Mouse (Mus musculus): ENCODE results near the gene Tnrc6b. TPM values are rescaled to one million over a fixed set of nuclear protein-coding genes. Genes with fewer than 3 reads are reported as not detected.
"Not testable (repeated sequence)": the region's sequence is repeated elsewhere in the genome, so short reads cannot be mapped to it uniquely, and the experiment has no call there.

Gene Tnrc6b
- total RNA-seq, 1 experiment from 2014 or later = 55.7 TPM

DNA sequence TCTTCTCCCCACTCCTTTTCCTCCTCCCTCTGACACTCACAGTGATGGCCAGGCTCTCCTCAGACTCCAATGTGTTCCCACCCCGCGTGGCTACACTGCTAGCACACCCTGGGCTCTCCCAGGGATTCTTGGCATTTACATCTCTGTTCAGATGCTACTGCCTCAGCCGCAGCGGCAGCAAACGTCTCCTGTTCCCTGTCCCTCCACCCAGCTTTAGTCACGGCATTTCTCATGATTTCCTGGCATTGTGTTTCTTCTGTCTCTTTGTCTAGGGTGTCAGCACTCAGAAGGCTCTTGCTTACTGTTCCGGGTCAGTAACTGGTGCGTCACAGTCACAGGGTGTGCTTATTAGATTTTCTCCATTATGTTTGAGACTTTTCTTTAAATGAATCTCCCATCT, 138.9 kb downstream of the Tnrc6b start:
- no peak for DNase-seq

- DNase-seq = no peak
These were observed 139.8 kb downstream of the Tnrc6b start for GRCm38 (mm10) chr15:80850682-80851475.

DNA sequence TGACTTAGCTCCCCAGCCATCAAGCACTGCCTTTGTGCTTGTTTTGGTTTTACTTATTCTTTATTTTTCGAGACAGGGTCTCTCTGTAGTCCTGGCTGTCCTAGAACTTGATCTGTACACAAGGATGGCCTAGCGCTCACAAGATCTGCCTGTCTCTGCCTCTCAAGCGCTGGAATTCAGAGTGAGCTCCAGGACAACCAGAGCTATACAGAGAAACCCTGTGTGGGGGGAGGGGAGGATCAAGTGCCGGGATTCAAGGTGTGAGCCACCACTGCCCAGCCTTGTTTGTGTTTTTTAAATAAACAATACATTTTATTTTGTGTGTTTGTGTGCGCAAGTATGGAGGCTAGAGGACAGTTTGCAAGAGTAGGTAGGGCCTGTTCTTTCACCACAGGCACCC, 141.0 kb downstream of the Tnrc6b start:
- DNase-seq = no peak

DNA sequence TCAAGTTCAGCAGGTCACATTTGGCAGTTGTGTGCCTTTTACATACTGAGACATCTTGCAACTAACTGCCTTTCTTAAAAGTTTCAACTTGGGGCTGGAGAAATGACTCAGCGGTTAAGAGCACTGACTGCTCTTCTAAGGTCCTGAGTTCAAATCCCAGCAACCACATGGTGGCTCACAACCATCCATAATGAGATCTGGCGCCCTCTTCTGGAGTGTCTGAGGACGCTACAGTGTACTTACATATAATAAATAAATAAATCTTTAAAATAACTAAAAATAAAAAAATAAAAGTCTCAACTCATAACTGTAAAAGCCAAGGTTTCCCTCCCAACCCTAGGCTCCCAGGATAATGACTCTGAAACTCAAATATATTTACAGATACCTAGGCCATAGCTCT, 141.4 kb downstream of the Tnrc6b start:
- not testable (repeated sequence) for DNase-seq

- no peak for DNase-seq
These were observed 148.3 kb downstream of the Tnrc6b start for GRCm38 (mm10) chr15:80859366-80859765.

DNA sequence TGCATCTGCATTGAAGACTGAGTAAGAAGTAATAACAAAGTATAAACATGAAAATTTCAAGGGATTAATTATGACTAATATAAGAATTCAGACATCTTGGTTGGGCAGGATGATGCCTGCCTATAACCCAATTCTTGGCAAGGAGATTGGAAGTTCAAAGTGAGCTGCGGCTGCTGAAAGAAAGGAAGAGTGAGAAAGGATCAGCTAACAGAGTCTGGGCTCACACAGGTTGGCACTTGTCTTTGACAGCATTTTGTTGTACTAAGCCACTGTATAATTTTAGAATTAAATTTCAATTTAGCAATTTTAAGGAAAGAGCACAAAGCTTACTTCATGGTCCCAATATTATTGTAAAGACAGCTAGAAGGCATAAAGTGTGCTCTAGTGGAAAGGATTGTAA, 150.2 kb downstream of the Tnrc6b start:
- no peak for DNase-seq

- DNase-seq = no peak
These were observed 150.9 kb downstream of the Tnrc6b start for GRCm38 (mm10) chr15:80862027-80862426.

GRCm38 (mm10) chr15:80868603-80869002, 157.5 kb downstream of the Tnrc6b start:
- not testable (repeated sequence) for DNase-seq

GRCm38 (mm10) chr15:80874726-80875125, 163.6 kb downstream of the Tnrc6b start:
- DNase-seq = no peak

- peak; percentile 68 for DNase-seq
These were observed 165.1 kb downstream of the Tnrc6b start for GRCm38 (mm10) chr15:80876231-80876630.

DNA sequence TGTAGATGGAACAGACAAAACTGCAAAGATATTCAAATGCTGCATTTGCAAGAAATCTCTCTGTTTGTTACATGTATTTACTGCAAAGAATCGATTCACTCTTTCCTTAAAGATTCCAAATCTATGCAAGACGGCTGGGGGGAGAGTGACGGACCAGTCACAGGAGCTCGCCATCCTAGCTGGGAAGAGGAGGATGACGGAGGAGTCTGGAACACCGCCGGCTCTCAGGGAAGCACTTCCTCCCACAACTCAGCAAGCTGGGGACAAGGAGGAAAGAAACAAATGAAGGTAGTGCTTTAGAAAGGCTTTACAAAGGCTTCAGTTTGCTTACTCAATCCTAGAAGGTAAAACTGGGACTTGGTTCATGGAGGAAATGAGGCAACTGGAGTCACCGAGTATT, 173.0 kb downstream of the Tnrc6b start:
- no peak for DNase-seq

DNA sequence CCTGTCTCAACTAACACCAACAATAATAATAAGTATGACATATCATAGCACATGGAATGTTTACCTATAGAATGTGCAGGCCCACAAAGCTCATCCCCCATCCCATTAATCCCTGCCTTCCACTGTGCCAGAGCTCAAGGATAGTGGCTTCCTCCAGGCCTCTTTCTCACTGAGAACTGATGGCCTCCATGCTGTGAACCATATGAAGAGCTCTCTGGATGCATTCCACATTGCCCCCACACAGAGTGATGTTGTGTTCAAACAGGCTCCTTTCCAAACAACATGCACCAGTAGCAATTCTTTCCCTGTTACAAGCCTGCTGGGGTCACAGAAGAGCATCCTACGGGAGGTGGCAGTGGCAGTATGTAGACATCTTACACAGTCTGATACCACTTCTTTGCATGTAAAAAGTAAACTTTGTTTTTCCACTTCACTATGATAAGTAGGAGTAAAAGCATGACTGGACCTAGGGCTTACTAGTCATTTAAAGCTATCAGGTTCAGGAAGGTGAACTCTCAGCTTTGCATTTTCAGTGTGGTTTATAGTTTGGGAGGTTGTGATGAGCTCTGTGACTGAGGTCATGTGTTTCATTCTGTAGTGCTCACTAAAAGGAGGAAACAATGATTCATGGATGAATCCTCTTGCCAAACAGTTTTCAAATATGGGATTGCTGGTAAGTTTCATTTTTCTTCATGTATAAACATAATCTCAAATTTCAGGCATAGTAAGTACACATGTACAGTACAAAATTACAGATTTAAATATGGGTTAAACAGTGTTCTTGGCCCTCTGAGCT, 175.4 kb downstream of the Tnrc6b start:
- DNase-seq = no peak

DNA sequence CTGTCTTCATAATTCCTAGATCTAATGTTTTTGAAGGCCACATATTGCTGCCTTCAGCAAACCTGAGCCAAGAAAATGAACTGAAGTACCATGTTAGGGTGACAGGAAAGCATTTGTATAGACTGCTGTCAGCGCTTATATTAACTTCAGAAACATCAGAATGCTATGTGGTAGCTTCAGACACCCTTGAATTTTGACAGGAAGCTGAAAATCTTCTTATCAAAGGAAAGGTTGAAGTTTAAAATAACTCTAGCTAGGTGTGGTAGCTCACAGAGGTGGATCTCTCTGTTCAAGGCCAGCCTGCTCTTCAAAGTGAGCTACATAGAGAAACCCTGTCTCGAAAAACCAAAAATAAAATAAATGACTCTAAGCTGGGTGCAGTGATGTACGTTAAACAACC, 181.2 kb downstream of the Tnrc6b start:
- no peak for DNase-seq

GRCm38 (mm10) chr15:80896741-80897140, 185.6 kb downstream of the Tnrc6b start:
- DNase-seq = no peak

DNA sequence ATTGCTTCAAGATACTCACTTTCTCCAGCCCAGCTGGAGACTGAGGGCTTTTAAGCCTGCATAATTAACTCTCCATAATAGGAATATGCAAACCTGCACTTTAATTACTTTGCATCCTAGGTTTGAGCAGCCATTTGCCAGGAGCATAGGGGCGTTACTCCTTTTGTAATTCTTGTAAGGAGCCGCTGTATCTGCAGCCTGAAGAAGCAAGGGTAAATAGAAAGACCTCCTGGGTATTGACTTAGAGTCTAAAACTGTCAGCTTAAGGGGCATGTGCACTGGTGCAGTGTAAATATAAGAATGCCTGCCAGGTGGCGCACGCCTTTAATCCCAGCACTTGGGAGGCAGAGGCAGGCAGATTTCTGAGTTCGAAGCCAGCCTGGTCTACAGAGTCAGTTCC, 186.8 kb downstream of the Tnrc6b start:
- DNase-seq = no peak

- no peak for DNase-seq
These were observed 188.7 kb downstream of the Tnrc6b start for GRCm38 (mm10) chr15:80899806-80900205.

GRCm38 (mm10) chr15:80901806-80902513, 190.8 kb downstream of the Tnrc6b start:
- DNase-seq = no peak

DNA sequence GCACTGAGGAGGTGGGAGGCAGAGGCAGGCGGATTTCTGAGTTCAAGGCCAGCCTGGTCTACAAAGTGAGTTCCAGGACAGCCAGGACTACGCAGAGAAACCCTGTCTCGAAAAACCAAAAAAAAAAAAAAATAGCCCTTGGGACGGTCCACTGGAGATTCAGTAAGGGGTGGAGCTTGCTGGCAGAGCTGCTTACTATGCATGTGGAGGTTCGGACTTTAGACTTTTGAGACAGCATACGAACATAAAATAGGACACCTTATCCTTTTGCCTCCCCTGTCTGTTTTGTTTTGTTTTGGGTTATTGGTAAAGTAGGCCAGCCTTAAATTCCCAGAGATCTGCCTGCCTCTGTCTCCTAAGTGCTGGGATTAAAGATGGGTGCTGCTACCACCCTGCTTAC, 193.7 kb downstream of the Tnrc6b start:
- DNase-seq = not testable (repeated sequence)

- DNase-seq = no peak
These were observed 199.1 kb downstream of the Tnrc6b start for GRCm38 (mm10) chr15:80910183-80910582.

- DNase-seq = no peak
These were observed 199.8 kb downstream of the Tnrc6b start for GRCm38 (mm10) chr15:80910790-80911531.

- no peak for DNase-seq
These were observed 201.1 kb downstream of the Tnrc6b start for GRCm38 (mm10) chr15:80912175-80912574.

DNA sequence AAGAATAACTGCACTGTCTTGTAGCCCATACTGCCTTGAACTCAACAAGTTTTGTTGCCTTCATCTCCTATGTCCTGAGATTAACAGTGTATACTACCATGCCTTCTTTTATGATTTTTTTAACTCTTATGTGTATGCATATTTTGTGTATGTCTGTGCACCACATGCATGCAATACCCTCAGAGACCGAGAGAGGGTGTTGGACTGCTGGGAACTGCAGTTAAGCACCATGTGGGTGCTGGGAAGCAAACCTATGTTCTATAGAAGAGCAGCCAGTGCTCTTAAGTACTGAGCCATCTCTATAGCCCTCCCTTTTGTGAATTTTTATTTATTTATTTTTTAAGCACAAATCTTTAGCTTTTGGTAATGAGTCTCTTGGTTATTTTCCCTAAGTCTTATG, 202.7 kb downstream of the Tnrc6b start:
- no peak for DNase-seq

Measured in adrenal gland, postnatal 14 days (tissue).